Mouse (Mus musculus): ENCODE data around the gene Rpl23a. TPM values are rescaled to one million over a fixed set of nuclear protein-coding genes. Genes with fewer than 3 reads are reported as not detected.

The Rpl23a gene
- total and polyA plus RNA-seq, 3 experiments: 2,992 to 3,939 (median 3,361) TPM

DNA sequence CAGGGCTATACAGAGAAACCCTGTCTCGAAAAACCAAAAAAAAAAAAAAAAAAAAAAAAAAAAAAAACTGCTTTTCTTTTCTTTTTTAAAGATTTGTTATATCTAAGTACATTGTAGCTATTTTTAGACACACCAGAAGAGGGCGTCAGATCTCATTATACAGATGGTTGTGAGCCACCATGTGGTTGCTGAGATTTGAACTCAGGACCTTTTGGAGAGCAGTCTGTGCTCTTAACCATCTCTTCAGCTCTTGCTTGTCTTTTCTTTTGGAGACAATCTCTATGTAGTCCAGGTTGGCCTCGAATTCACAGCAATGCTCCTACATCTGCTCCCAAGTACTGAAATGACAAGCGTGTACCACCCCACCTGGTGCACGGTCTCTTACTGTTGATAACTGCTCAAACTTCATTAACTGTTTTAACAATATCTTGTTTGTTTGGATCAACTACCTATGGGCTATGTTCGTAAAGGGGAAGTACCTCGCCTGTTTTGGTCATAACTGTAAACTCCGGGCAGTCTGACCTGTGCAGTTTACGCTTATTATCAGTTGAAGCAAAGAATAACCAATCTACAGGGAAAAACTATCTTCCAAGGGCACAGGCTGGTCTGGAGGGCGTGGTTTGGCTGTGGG, 7.5 kb downstream of the Rpl23a start:
- H3K27me3 ChIP-seq (replicated peaks): no peaks in the 10 kb centered on the region
- TF ChIP-seq POLR2AphosphoS2 (IDR thresholded peaks at IDR 0.05; ENCODE audit: low read depth, low read length) (no peak), GABPA (IDR thresholded peaks at IDR 0.05; ENCODE audit: insufficient replicate concordance, low read depth, low read length) (no peak), ETS1 (conservative IDR thresholded peaks at IDR 0.05; ENCODE audit: low read depth, low read length) (peak; percentile 53), PAX5 (IDR thresholded peaks at IDR 0.05; ENCODE audit: low read length) (no peak), IRF4 (IDR thresholded peaks at IDR 0.05; ENCODE audit: low read depth, low read length) (peak; percentile 85), MYC (IDR thresholded peaks at IDR 0.05; ENCODE audit: low read depth, low read length) (peak; percentile 95), ZNF384 (IDR thresholded peaks at IDR 0.05; ENCODE audit: low read depth, low read length) (peak; percentile 79), CTCF (conservative IDR thresholded peaks at IDR 0.05 in 1 of 2, IDR thresholded peaks at IDR 0.05 in 1 of 2; ENCODE audit: low read depth in 2 of 2, low read length in 2 of 2) (peak; percentile 10 to 66; a peak in 2 of 4 replicates), MEF2A (IDR thresholded peaks at IDR 0.05; ENCODE audit: borderline replicate concordance, low read depth, low read length) (peak; percentile 95), USF2 (conservative IDR thresholded peaks at IDR 0.05; ENCODE audit: low read depth, low read length) (no peak), KAT2A (IDR thresholded peaks at IDR 0.05; ENCODE audit: insufficient replicate concordance, low read length) (no peak), TCF12 (IDR thresholded peaks at IDR 0.05; ENCODE audit: low read depth, low read length) (peak; percentile 42; the same call in 1 of the 2 replicates), ZKSCAN1 (IDR thresholded peaks at IDR 0.05; ENCODE audit: borderline replicate concordance, low read depth, low read length) (no peak), ZC3H11A (IDR thresholded peaks at IDR 0.05; ENCODE audit: low read depth, low read length) (no peak), TBP (conservative IDR thresholded peaks at IDR 0.05; ENCODE audit: low read depth, low read length) (no peak), EP300 (IDR thresholded peaks at IDR 0.05; ENCODE audit: low read length) (peak; percentile 56; the same call in 1 of the 2 replicates), E2F4 (IDR thresholded peaks at IDR 0.05; ENCODE audit: insufficient replicate concordance, low read depth, low read length) (0 out of 2 replicates have a peak, but pooled peaks have one; percentile 13), POLR2A (IDR thresholded peaks at IDR 0.05; ENCODE audit: low read depth, low read length) (no peak), MAZ (IDR thresholded peaks at IDR 0.05; ENCODE audit: low read depth, low read length) (no peak), RAD21 (IDR thresholded peaks at IDR 0.05; ENCODE audit: low read depth, low read length) (no peak; the same call in 1 of the 2 replicates), MAX (IDR thresholded peaks at IDR 0.05; ENCODE audit: low read length) (peak; percentile 77), NELFE (IDR thresholded peaks at IDR 0.05; ENCODE audit: low read depth, low read length) (no peak), USF1 (IDR thresholded peaks at IDR 0.05; ENCODE audit: low read depth, low read length) (no peak), BHLHE40 (IDR thresholded peaks at IDR 0.05; ENCODE audit: low read depth, low read length) (no peak; the same call in 1 of the 2 replicates), SIN3A (IDR thresholded peaks at IDR 0.05; ENCODE audit: low read length) (no peak), NRF1 (IDR thresholded peaks at IDR 0.05; ENCODE audit: low read depth, low read length) (no peak), MAFK (IDR thresholded peaks at IDR 0.05; ENCODE audit: insufficient replicate concordance, low read length) (no peak), SMC3 (IDR thresholded peaks at IDR 0.05; ENCODE audit: low read depth, low read length) (peak; percentile 27), MXI1 (IDR thresholded peaks at IDR 0.05; ENCODE audit: low read depth, low read length) (peak; percentile 67), HCFC1 (IDR thresholded peaks at IDR 0.05; ENCODE audit: low read depth, low read length) (no peak; the same call in 1 of the 2 replicates), CHD1 (IDR thresholded peaks at IDR 0.05; ENCODE audit: low read depth, low read length) (no peak), ELF1 (IDR thresholded peaks at IDR 0.05; ENCODE audit: low read depth, low read length) (no peak), JUND (conservative IDR thresholded peaks at IDR 0.05; ENCODE audit: low read depth, low read length) (peak; percentile 80), UBTF (IDR thresholded peaks at IDR 0.05; ENCODE audit: low read depth, low read length) (no peak), JUN (IDR thresholded peaks at IDR 0.05; ENCODE audit: insufficient read depth, low read depth, low read length) (peak; percentile 51; the same call in 1 of the 2 replicates), ZMIZ1 (IDR thresholded peaks at IDR 0.05; ENCODE audit: low read depth, low read length) (no peak), RCOR1 (conservative IDR thresholded peaks at IDR 0.05; ENCODE audit: low read depth, low read length) (no peak), CHD2 (IDR thresholded peaks at IDR 0.05; ENCODE audit: low read length) (no peak)
- H3K4me2 ChIP-seq (ENCODE audit: insufficient read depth, low read depth, poor library complexity, severe bottlenecking): peak overlapping the region; percentile 73
- dilution Hi-C loops (cut with MboI; ENCODE audit: extremely low pct_ligation_motif_present, extremely low pct_unique_long_range_greater_than_20kb, low sequenced_read_pairs) (no loop called here), in situ Hi-C loops (cut with MboI; ENCODE audit: low pct_ligation_motif_present, low pct_unique_long_range_greater_than_20kb, low sequenced_read_pairs) (loop anchor here (5.0 to 10.0 kb wide), 3 partner anchors 119 to 349 kb away; no protein-coding TSS in a partner anchor)
- peaks cover 2% of the 10 kb centered on the region for H3K9me3 ChIP-seq (replicated peaks; ENCODE audit: low read length)
- H3K4me1 ChIP-seq (ENCODE audit: control insufficient read depth in 1 of 2, insufficient read depth in 2 of 2): peaks cover 7 to 64% of the 10 kb centered on the region in 2 experiments
- DNase-seq (ENCODE audit: extremely low read depth): peak; percentile 74
- peak overlapping the region; percentile 65 to 72 (median 66) for H3K4me3 ChIP-seq (replicated peaks in 1 of 3; ENCODE audit: low read depth in 2 of 3, low read length in 2 of 3, poor library complexity in 1 of 3)
- H3K36me3 ChIP-seq (replicated peaks in 1 of 2; ENCODE audit: control insufficient read depth in 1 of 2, insufficient read depth in 1 of 2, low read length in 1 of 2): peaks cover 17 to 39% of the 10 kb centered on the region in 2 experiments
- H3K79me2 ChIP-seq (replicated peaks; ENCODE audit: control insufficient read depth, extremely low read depth, insufficient read depth, poor library complexity, severe bottlenecking): peaks cover 15% of the 10 kb centered on the region
- no peak overlapping the region for H3K9ac ChIP-seq (ENCODE audit: insufficient read depth, low read depth)
- peak overlapping the region; percentile 94 for H3K27ac ChIP-seq (ENCODE audit: insufficient read depth, low read depth)
